Mouse (Mus musculus) macrophage (primary cell): ENCODE data around the gene Tldc1. TPM values are rescaled to one million over a fixed set of nuclear protein-coding genes. Genes with fewer than 3 reads are reported as not detected.

ENCODE experiments used
- H3K27ac ChIP-seq: fragments of 350-480 bp; formaldehyde crosslinking; 2 replicates; pipeline ENCODE4 v1.9.0; 2021
- H3K36me3 ChIP-seq: fragments of 350-480 bp; formaldehyde crosslinking; 2 replicates; pipeline ENCODE4 v1.9.0; 2021; ENCODE audit errors: inconsistent target
- H3K4me3 ChIP-seq: fragments of 350-480 bp; formaldehyde crosslinking; 2 replicates; pipeline ENCODE4 v1.9.0; 2021; ENCODE audit errors: inconsistent target
- H3K79me2 ChIP-seq: fragments of 350-480 bp; formaldehyde crosslinking; 2 replicates; pipeline ENCODE4 v1.9.0; 2021; ENCODE audit errors: inconsistent target
- WGBS: methylation state at CpG from one replicate; pipeline ENCODE4 v1.1.7; 2026; ENCODE audit warnings: inconsistent platforms; ENCODE audit not compliant: missing documents; 5-methylcytosine and 5-hydroxymethylcytosine counted together
- polyA plus RNA-seq: library from polyadenylated mRNA; stranded (reverse); fragments of 250-400 nt; gene quantifications from 3 replicates; pipeline ENCODE4 v1.2.4, GENCODE M21; 2018; ENCODE audit warnings: inconsistent platforms

The Tldc1 gene
- polyA plus RNA-seq, 1 experiment from 2014 or later: 9.6 TPM

GRCm38 (mm10) chr8:119789581-119789980 lies 11.4 kb upstream of the Tldc1 start:
- no peak overlapping the region for H3K27ac ChIP-seq
- WGBS: 91% methylated on average over 7 of the region's 7 CpGs
- no peaks in the 10 kb centered on the region for H3K79me2 ChIP-seq
- no peaks in the 10 kb centered on the region for H3K36me3 ChIP-seq
- H3K4me3 ChIP-seq: no peak overlapping the region

DNA sequence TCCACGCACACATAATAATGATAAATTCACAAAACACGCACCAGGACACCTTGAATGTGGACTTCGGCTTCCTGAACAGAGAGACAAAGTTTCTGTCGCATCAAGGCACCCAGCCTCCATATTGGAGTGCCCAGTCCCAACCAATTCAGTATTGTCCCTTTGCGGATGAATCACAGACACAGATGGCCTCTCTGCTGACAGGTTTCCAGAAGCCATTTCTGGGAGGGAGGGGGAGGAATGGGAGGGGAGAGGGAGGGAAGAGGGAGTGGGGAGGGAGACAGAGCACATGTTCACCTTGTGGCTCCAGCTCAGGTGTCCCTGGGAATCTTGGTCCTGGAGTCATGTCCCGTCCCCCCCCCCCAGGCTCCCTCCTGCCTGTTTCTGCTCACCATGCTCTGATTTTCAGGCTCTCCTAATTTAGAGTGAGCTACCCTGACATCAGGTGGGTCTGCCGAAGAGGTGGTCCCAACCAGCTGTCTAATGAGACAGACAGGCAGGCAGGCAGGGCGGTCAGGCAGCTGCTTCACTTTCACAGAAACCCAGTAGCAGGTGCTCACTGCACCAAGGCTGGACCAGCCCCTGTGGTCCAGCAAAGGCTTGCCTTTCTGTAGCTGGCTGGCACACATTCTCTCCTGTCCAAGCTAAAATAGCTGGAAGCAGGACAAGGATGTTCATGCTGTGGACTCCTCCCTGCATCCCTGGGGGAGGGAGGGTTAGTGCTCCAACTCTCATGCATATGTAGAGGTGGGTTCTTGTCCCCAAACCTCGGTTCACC lies 10.6 kb upstream of the Tldc1 start:
- 90% methylated on average over 8 of the region's 9 CpGs for WGBS
- H3K4me3 ChIP-seq: no peak overlapping the region
- no peak overlapping the region for H3K27ac ChIP-seq
- H3K79me2 ChIP-seq: no peaks in the 10 kb centered on the region
- no peaks in the 10 kb centered on the region for H3K36me3 ChIP-seq

GRCm38 (mm10) chr8:119787341-119787740 lies 9.1 kb upstream of the Tldc1 start:
- Histone ChIP-seq H3K36me3 (no peaks in the 10 kb centered on the region), H3K27ac (no peak overlapping the region), H3K4me3 (no peak overlapping the region), H3K79me2 (no peaks in the 10 kb centered on the region)
- WGBS: 67% methylated on average over 4 of the region's 4 CpGs

- Histone ChIP-seq H3K4me3 (no peak overlapping the region), H3K79me2 (no peaks in the 10 kb centered on the region), H3K27ac (no peak overlapping the region), H3K36me3 (no peaks in the 10 kb centered on the region)
- WGBS: 95% methylated on average over 3 of the region's 3 CpGs
Measured at GRCm38 (mm10) chr8:119786871-119787270, 8.7 kb upstream of the Tldc1 start.

- Histone ChIP-seq H3K79me2 (no peaks in the 10 kb centered on the region), H3K27ac (no peak overlapping the region), H3K4me3 (no peak overlapping the region), H3K36me3 (no peaks in the 10 kb centered on the region)
- WGBS: 84% methylated on average over 17 of the region's 18 CpGs
Measured at GRCm38 (mm10) chr8:119785764-119786405, 7.7 kb upstream of the Tldc1 start.

- Histone ChIP-seq H3K4me3 (no peak overlapping the region), H3K27ac (no peak overlapping the region), H3K79me2 (no peaks in the 10 kb centered on the region), H3K36me3 (no peaks in the 10 kb centered on the region)
- 88% methylated on average over 6 of the region's 7 CpGs for WGBS
Measured at GRCm38 (mm10) chr8:119784676-119785075, 6.5 kb upstream of the Tldc1 start.

GRCm38 (mm10) chr8:119784141-119784574 lies 5.9 kb upstream of the Tldc1 start:
- Histone ChIP-seq H3K79me2 (no peaks in the 10 kb centered on the region), H3K36me3 (no peaks in the 10 kb centered on the region), H3K4me3 (no peak overlapping the region), H3K27ac (0 out of 2 replicates have a peak overlapping the region, but pooled peaks have one; percentile 1)
- 9% methylated on average over 9 of the region's 9 CpGs for WGBS

GRCm38 (mm10) chr8:119783579-119783978 lies 5.4 kb upstream of the Tldc1 start:
- Histone ChIP-seq H3K4me3 (no peak overlapping the region), H3K36me3 (no peaks in the 10 kb centered on the region), H3K27ac (no peak overlapping the region), H3K79me2 (no peaks in the 10 kb centered on the region)
- 77% methylated on average over 5 of the region's 6 CpGs for WGBS

- no peaks in the 10 kb centered on the region for H3K36me3 ChIP-seq
- H3K79me2 ChIP-seq: peaks cover 3% of the 10 kb centered on the region; the same call in 1 of the 2 replicates
- no peak overlapping the region for H3K27ac ChIP-seq
- H3K4me3 ChIP-seq: no peak overlapping the region
- 6% methylated on average over 5 of the region's 5 CpGs for WGBS
Measured at GRCm38 (mm10) chr8:119782715-119783114, 4.5 kb upstream of the Tldc1 start.

DNA sequence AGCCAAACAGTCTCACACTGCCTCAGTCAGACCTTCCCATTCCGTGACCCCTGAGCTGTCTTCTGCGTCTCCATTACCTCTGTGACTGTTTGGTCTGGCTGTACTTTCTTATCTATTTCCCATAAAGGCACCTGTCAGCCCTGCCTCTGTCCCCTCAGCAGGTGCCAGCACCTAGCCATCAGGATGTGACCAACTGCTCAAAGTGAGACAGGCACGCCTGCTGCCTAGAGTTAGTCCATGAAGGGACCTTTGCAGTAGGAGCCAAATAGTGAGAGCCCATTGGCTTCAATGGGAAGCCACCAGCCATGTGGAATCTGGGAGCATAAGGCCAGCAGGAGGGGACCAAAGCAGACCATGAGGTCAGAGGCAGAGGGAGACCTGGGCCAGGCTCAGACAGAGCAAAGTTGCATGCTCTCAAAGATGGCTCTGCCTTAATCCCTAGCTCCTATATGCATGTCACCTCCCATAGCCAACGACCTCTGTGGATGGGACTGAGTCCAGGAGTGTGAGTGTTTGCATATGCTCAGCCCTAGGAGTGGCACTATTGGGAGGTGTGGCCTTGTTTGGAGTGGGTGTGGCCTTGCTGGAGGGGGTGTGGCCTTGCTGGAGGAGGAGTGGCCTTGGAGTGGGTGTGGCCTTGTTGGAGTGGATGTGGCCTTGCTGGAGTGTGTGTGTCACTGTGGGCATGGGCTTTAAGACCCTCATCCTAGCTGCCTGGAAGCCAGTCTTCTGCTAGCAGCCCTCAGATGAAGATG lies 3.0 kb upstream of the Tldc1 start:
- Histone ChIP-seq H3K27ac (no peak overlapping the region), H3K36me3 (no peaks in the 10 kb centered on the region), H3K4me3 (no peak overlapping the region), H3K79me2 (peaks cover 12% of the 10 kb centered on the region; the same call in 1 of the 2 replicates)
- WGBS: 83% methylated on average over 4 of the region's 4 CpGs

- Histone ChIP-seq H3K4me3 (no peak overlapping the region), H3K79me2 (peaks cover 12% of the 10 kb centered on the region; the same call in 1 of the 2 replicates), H3K36me3 (no peaks in the 10 kb centered on the region), H3K27ac (no peak overlapping the region)
- 81% methylated on average over 9 of the region's 9 CpGs for WGBS
Measured at GRCm38 (mm10) chr8:119780402-119781049, 2.3 kb upstream of the Tldc1 start.

GRCm38 (mm10) chr8:119779013-119779737 lies 959 bp upstream of the Tldc1 start:
- Histone ChIP-seq H3K79me2 (peaks cover 12% of the 10 kb centered on the region; the same call in 1 of the 2 replicates), H3K4me3 (no peak overlapping the region), H3K27ac (no peak overlapping the region), H3K36me3 (no peaks in the 10 kb centered on the region)
- 27% methylated on average over 13 of the region's 14 CpGs for WGBS

DNA sequence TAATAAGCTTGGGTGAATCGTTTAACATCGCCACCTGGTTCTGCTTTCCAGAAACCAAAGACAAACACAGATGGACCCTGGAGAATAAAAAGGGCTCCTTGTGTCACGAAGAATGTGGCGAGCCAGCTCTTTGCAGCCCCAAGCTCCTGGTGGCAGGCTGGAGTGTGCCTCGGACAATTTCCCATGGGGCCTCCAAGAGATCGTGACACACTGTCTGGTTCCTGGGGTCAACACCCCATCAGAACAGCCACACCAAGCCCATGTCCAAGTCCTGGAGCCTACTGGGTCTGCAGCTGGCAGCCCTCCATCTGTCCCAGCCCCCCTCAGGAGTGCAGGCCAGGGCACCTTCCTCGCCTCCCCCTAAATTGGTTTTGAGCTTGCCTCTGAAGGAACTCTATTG lies 451 bp downstream of the Tldc1 start:
- Histone ChIP-seq H3K4me3 (peak overlapping the region; percentile 85), H3K79me2 (peaks cover 12% of the 10 kb centered on the region; the same call in 1 of the 2 replicates), H3K27ac (peak overlapping the region; percentile 68), H3K36me3 (no peaks in the 10 kb centered on the region)
- WGBS: 14% methylated on average over 7 of the region's 7 CpGs
